Mouse (Mus musculus) E14TG2a.4 (cell line): ENCODE measurements around the gene Chml.

ENCODE experiments used
- H3K27me3 ChIP-seq: 2 replicates; pipeline ENCODE4 v1.6.1; 2014; ENCODE audit warnings: low read length, control low read depth; ENCODE audit not compliant: insufficient read depth
- H3K36me3 ChIP-seq: 2 replicates; pipeline ENCODE4 v1.6.1; 2014; ENCODE audit warnings: low read length, control low read depth; ENCODE audit not compliant: insufficient read depth
- H3K4me1 ChIP-seq: replicated peaks from 2 replicates; pipeline ENCODE4 v1.6.1; 2014; ENCODE audit warnings: low read depth, low read length, control low read depth
- H3K4me3 ChIP-seq: replicated peaks from 2 replicates; pipeline ENCODE4 v1.5.1; 2014; ENCODE audit warnings: mild to moderate bottlenecking, low read length
- H3K9me3 ChIP-seq: 2 replicates; pipeline ENCODE4 v1.6.1; 2014; ENCODE audit warnings: low read length, control low read depth
- CTCF ChIP-seq: conservative IDR thresholded peaks from 2 replicates; pipeline ENCODE4 v1.5.1; 2014; ENCODE audit warnings: low read length
- NANOG ChIP-seq: IDR thresholded peaks from 2 replicates; pipeline ENCODE4 v1.6.1; 2014; ENCODE audit warnings: borderline replicate concordance, low read length, mixed read lengths
- POU5F1 ChIP-seq: IDR thresholded peaks from 2 replicates; pipeline ENCODE4 v1.6.1; 2014; ENCODE audit warnings: low read length, borderline replicate concordance

The Chml gene

DNA sequence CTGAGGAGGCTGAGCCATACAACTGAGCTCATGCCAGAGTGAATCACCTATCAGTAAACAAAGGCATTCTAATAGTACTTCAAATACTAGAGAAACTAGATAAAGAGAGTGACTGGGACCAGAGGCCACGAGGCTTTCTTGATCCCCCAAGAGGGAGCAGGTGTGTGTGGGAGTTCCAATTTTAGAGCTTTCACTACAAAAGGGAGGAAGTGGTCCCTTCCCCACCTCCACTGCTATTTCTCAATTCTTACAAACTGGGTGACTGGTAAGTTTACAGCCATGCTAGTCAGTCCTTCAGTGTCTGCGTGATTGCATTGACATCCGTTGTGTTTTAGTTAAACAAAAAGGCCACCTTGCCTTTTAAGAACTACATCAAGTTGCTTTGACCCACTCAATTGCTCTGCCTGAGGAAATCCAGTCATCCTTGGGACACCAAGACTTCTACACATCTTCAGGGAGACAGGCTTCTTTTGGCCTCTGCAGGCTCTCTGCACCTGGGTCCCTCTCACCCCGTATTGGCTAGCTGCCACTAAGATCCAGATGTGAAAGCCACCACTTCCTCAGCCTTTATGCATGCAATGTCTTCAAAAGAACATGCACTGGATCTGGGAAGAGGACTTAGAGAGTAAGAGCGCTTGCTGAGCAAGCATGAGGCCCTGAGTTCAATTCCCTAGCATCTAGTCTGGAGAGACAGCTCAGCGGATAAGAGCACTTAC lies 52.1 kb downstream of the Chml start:
- no peaks in the 10 kb centered on the region for H3K36me3 ChIP-seq
- no peak overlapping the region for H3K4me3 ChIP-seq
- H3K4me1 ChIP-seq = no peaks in the 10 kb centered on the region
- TF ChIP-seq POU5F1 = no peak
- TF ChIP-seq NANOG = no peak
- no peak for TF ChIP-seq CTCF
- H3K9me3 ChIP-seq = 0 out of 2 replicates have a peak, but pooled peaks cover 3% of the 10 kb centered on the region
- H3K27me3 ChIP-seq = no peaks in the 10 kb centered on the region

DNA sequence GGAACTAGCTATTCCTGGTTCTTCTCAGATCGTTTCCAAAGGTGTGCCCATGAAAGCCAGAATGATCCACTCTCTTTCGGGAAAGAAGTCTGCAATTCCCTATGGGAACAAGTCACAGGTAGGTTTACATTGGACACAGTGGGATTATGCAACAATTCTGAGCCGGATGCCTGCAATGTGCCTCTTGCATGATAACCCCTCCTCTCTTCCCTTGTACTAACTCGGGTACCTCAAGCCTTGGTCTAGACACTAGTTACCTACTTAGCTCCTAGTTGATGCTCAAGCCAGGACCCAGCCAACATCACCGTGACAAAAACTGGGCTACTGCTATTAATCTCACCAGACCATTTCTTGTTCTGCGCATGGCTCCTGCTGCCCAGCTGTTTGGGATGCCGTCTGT lies 53.6 kb downstream of the Chml start:
- TF ChIP-seq CTCF = no peak
- no peak for TF ChIP-seq NANOG
- no peak for TF ChIP-seq POU5F1
- 0 out of 2 replicates have a peak, but pooled peaks cover 3% of the 10 kb centered on the region for H3K9me3 ChIP-seq
- H3K36me3 ChIP-seq = no peaks in the 10 kb centered on the region
- H3K27me3 ChIP-seq = no peaks in the 10 kb centered on the region
- no peaks in the 10 kb centered on the region for H3K4me1 ChIP-seq
- H3K4me3 ChIP-seq = no peak overlapping the region

DNA sequence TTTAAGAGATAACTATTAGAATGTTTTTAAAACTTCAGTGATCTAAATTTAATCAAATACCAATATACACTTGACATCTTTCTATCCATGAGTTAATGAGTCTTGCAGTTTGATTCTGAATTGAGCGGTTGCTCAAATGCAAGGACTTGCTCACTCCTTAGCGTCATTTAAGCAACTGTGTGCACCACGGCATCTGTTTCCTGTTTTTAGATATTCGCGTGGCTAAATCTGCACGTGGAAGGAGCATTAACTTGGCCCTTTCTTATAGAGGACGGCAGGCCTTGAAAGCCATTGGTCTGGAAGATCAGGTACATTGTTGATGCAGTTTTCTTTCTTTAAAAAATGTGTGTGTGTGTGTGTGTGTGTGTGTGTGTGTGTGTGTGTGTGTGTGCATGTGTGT lies 55.0 kb downstream of the Chml start:
- Histone ChIP-seq H3K4me1 (no peaks in the 10 kb centered on the region), H3K4me3 (no peak overlapping the region)
- TF ChIP-seq CTCF (no peak), NANOG (no peak), POU5F1 (no peak)

DNA sequence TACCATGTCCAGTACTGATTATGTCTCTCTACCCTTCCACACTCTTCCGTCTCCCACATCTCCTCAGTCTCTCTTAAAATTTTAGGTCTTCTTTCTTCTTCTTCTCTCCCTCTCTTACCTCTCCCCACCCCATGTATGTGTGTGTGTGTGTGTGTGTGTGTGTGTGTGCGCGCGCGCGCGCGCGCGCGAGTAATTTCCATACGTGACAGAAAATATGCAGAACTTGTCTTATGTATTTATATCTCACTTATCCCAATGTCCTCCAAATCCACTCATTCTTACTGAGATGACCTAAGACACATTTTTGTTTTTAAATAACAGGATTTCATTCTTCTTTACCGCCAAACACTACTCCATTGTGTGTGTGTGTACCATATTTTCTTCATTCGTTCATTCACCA lies 60.2 kb downstream of the Chml start:
- H3K36me3 ChIP-seq = no peaks in the 10 kb centered on the region
- no peaks in the 10 kb centered on the region for H3K9me3 ChIP-seq
- no peaks in the 10 kb centered on the region for H3K27me3 ChIP-seq
- H3K4me3 ChIP-seq = no peak overlapping the region
- TF ChIP-seq POU5F1 (no peak), NANOG (no peak), CTCF (no peak)
- H3K4me1 ChIP-seq = peaks cover 3% of the 10 kb centered on the region; the same call in 1 of the 2 replicates

More for the DNA sequence above, 55.0 kb downstream of the Chml start:
- Histone ChIP-seq H3K36me3 (no peaks in the 10 kb centered on the region), H3K9me3 (0 out of 2 replicates have a peak, but pooled peaks cover 3% of the 10 kb centered on the region), H3K27me3 (no peaks in the 10 kb centered on the region)
